Mouse (Mus musculus): ENCODE data around the gene Olfr1423. TPM values are rescaled to one million over a fixed set of nuclear protein-coding genes. Genes with fewer than 3 reads are reported as not detected.
A peak's percentile ranks its signal among the peaks of the same experiment; 100 is the strongest.

The Olfr1423 gene
- polyA plus RNA-seq, 1 experiment from 2014 or later: 0.03 TPM

GRCm38 (mm10) chr19:12005376-12006360, 35.4 kb downstream of the Olfr1423 start:
- peak overlapping the region; percentile 65 for H3K4me3 ChIP-seq
- H3K27ac ChIP-seq: peak overlapping the region; percentile 82
- H3K27me3 ChIP-seq: no peaks in the 10 kb centered on the region
- under 1% methylated on average over 41 of the region's 41 CpGs for WGBS
- no peaks in the 10 kb centered on the region for H3K36me3 ChIP-seq
- peak; percentile 72; the same call in 1 of the 2 replicates for ATAC-seq (ENCODE audit: insufficient number of reproducible peaks, low FRiP score, low TSS enrichment, low read depth)
- peak overlapping the region; percentile 45 for H3K9ac ChIP-seq
- no peaks in the 10 kb centered on the region for H3K9me3 ChIP-seq
- peaks cover 19% of the 10 kb centered on the region; the same call in 1 of the 2 replicates for H3K4me1 ChIP-seq
- H3K4me2 ChIP-seq: peak overlapping the region; percentile 60

- no peak for ATAC-seq (ENCODE audit: insufficient number of reproducible peaks, low FRiP score, low TSS enrichment, low read depth)
- H3K27me3 ChIP-seq: no peaks in the 10 kb centered on the region
- 54% methylated on average over 9 of the region's 9 CpGs for WGBS
- H3K9me3 ChIP-seq: no peaks in the 10 kb centered on the region
- H3K9ac ChIP-seq: no peak overlapping the region
- H3K4me1 ChIP-seq: peaks cover 19% of the 10 kb centered on the region; the same call in 1 of the 2 replicates
- H3K27ac ChIP-seq: no peak overlapping the region
- peak overlapping the region; percentile 65 for H3K4me3 ChIP-seq
- peak overlapping the region; percentile 60 for H3K4me2 ChIP-seq
- H3K36me3 ChIP-seq: no peaks in the 10 kb centered on the region
Measured at GRCm38 (mm10) chr19:12004216-12005008, 36.7 kb downstream of the Olfr1423 start.

- Histone ChIP-seq H3K4me2 (no peak overlapping the region), H3K36me3 (no peaks in the 10 kb centered on the region), H3K27ac (no peak overlapping the region), H3K27me3 (no peaks in the 10 kb centered on the region), H3K4me1 (peaks cover 16% of the 10 kb centered on the region; the same call in 1 of the 2 replicates), H3K9me3 (no peaks in the 10 kb centered on the region), H3K4me3 (no peak overlapping the region), H3K9ac (no peak overlapping the region)
- 81% methylated on average over 2 of the region's 2 CpGs for WGBS
- ATAC-seq (ENCODE audit: insufficient number of reproducible peaks, low FRiP score, low TSS enrichment, low read depth): no peak
Measured at GRCm38 (mm10) chr19:12003568-12003967, 37.5 kb downstream of the Olfr1423 start.

GRCm38 (mm10) chr19:12002791-12003190, 38.3 kb downstream of the Olfr1423 start:
- H3K36me3 ChIP-seq: no peaks in the 10 kb centered on the region
- 0 out of 2 replicates have a peak overlapping the region, but pooled peaks have one; percentile 5 for H3K4me3 ChIP-seq
- H3K27me3 ChIP-seq: no peaks in the 10 kb centered on the region
- 50% methylated on average over 14 of the region's 14 CpGs for WGBS
- H3K27ac ChIP-seq: no peak overlapping the region
- no peaks in the 10 kb centered on the region for H3K9me3 ChIP-seq
- no peak overlapping the region for H3K9ac ChIP-seq
- no peak for ATAC-seq (ENCODE audit: insufficient number of reproducible peaks, low FRiP score, low TSS enrichment, low read depth)
- peaks cover 14% of the 10 kb centered on the region; the same call in 1 of the 2 replicates for H3K4me1 ChIP-seq
- H3K4me2 ChIP-seq: 0 out of 2 replicates have a peak overlapping the region, but pooled peaks have one; percentile 17

GRCm38 (mm10) chr19:12002125-12002524, 39.0 kb downstream of the Olfr1423 start:
- Histone ChIP-seq H3K27me3 (no peaks in the 10 kb centered on the region), H3K9ac (no peak overlapping the region), H3K36me3 (no peaks in the 10 kb centered on the region), H3K4me1 (peaks cover 8% of the 10 kb centered on the region; the same call in 1 of the 2 replicates), H3K4me2 (0 out of 2 replicates have a peak overlapping the region, but pooled peaks have one; percentile 17), H3K4me3 (0 out of 2 replicates have a peak overlapping the region, but pooled peaks have one; percentile 5), H3K9me3 (no peaks in the 10 kb centered on the region), H3K27ac (no peak overlapping the region)
- no peak for ATAC-seq (ENCODE audit: insufficient number of reproducible peaks, low FRiP score, low TSS enrichment, low read depth)
- 3% methylated on average over 11 of the region's 11 CpGs for WGBS

- Histone ChIP-seq H3K9ac (no peak overlapping the region), H3K27me3 (no peaks in the 10 kb centered on the region), H3K36me3 (no peaks in the 10 kb centered on the region), H3K4me2 (no peak overlapping the region), H3K4me3 (no peak overlapping the region), H3K4me1 (peaks cover 3% of the 10 kb centered on the region; the same call in 1 of the 2 replicates), H3K27ac (no peak overlapping the region), H3K9me3 (no peaks in the 10 kb centered on the region)
- WGBS: 21% methylated on average over 3 of the region's 3 CpGs
- no peak for ATAC-seq (ENCODE audit: insufficient number of reproducible peaks, low FRiP score, low TSS enrichment, low read depth)
Measured at GRCm38 (mm10) chr19:12001686-12002085, 39.4 kb downstream of the Olfr1423 start.

- Histone ChIP-seq H3K4me2 (no peak overlapping the region), H3K36me3 (peaks cover 44% of the 10 kb centered on the region), H3K27me3 (no peaks in the 10 kb centered on the region), H3K4me1 (no peaks in the 10 kb centered on the region), H3K27ac (no peak overlapping the region), H3K4me3 (no peak overlapping the region), H3K9me3 (no peaks in the 10 kb centered on the region), H3K9ac (no peak overlapping the region)
- ATAC-seq (ENCODE audit: insufficient number of reproducible peaks, low FRiP score, low TSS enrichment, low read depth): no peak
- 56% methylated on average over 2 of the region's 2 CpGs for WGBS
Measured at GRCm38 (mm10) chr19:11995722-11996448, 45.2 kb downstream of the Olfr1423 start.

- Histone ChIP-seq H3K36me3 (peaks cover 52% of the 10 kb centered on the region), H3K9ac (no peak overlapping the region), H3K27ac (no peak overlapping the region), H3K4me1 (no peaks in the 10 kb centered on the region), H3K4me2 (no peak overlapping the region), H3K27me3 (no peaks in the 10 kb centered on the region), H3K9me3 (no peaks in the 10 kb centered on the region), H3K4me3 (no peak overlapping the region)
- ATAC-seq (ENCODE audit: insufficient number of reproducible peaks, low FRiP score, low TSS enrichment, low read depth): no peak
- 90% methylated on average over 6 of the region's 6 CpGs for WGBS
Measured at GRCm38 (mm10) chr19:11994703-11995431, 46.2 kb downstream of the Olfr1423 start.

GRCm38 (mm10) chr19:11992441-11993029, 48.6 kb downstream of the Olfr1423 start:
- Histone ChIP-seq H3K27ac (no peak overlapping the region), H3K9ac (no peak overlapping the region), H3K4me3 (no peak overlapping the region), H3K9me3 (no peaks in the 10 kb centered on the region), H3K4me2 (no peak overlapping the region), H3K36me3 (peaks cover 73% of the 10 kb centered on the region), H3K4me1 (no peaks in the 10 kb centered on the region), H3K27me3 (no peaks in the 10 kb centered on the region)
- ATAC-seq (ENCODE audit: insufficient number of reproducible peaks, low FRiP score, low TSS enrichment, low read depth): no peak
- WGBS: 84% methylated on average over 10 of the region's 10 CpGs

- H3K27ac ChIP-seq: no peak overlapping the region
- no peak overlapping the region for H3K4me2 ChIP-seq
- 88% methylated on average over 9 of the region's 9 CpGs for WGBS
- H3K9ac ChIP-seq: no peak overlapping the region
- no peaks in the 10 kb centered on the region for H3K27me3 ChIP-seq
- H3K4me1 ChIP-seq: no peaks in the 10 kb centered on the region
- H3K36me3 ChIP-seq: peaks cover 77% of the 10 kb centered on the region
- H3K9me3 ChIP-seq: no peaks in the 10 kb centered on the region
- ATAC-seq (ENCODE audit: insufficient number of reproducible peaks, low FRiP score, low TSS enrichment, low read depth): no peak
- no peak overlapping the region for H3K4me3 ChIP-seq
Measured at GRCm38 (mm10) chr19:11992034-11992433, 49.1 kb downstream of the Olfr1423 start.
